Mouse (Mus musculus): Measurements from ENCODE around the gene Ralgapa2.

The Ralgapa2 gene

DNA sequence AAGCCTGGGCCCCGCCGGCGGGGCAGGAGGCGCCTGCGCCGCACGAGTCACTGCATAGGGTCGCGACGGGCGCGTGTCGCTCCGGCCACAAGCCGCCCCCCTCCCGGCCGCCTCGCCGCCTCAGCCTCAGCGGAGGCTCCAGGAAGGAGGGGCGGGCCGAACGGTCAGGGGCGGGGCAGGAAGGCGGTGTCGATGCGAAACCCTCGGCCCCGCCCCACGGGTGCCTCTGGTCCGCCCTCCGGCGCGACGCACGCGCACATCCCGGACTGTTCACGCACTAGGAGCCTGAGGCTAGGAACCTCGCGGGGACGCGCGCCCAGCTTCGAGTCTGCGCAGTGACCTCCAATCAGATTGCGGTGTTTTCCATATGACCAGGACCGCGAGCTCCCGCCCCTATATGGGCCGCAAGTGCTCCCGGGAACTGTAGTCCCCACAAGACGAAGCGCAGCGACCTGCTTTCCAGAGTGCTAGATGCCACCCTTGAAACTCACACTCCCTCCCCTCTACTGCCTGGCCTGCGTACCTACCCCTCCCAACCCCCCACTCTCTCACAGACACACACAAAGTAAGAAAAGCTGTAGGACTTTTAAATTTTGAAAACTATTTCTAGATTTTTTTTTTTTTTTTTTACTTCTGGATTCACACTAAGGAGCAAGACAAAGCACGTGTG lies at the start of gene Ralgapa2:
Gene Ralgapa2 (minus strand): TSS at position 434 of the 670 bp plus-strand sequence.
- DNase-seq (ENCODE audit: low spot score): peak; percentile 94

DNA sequence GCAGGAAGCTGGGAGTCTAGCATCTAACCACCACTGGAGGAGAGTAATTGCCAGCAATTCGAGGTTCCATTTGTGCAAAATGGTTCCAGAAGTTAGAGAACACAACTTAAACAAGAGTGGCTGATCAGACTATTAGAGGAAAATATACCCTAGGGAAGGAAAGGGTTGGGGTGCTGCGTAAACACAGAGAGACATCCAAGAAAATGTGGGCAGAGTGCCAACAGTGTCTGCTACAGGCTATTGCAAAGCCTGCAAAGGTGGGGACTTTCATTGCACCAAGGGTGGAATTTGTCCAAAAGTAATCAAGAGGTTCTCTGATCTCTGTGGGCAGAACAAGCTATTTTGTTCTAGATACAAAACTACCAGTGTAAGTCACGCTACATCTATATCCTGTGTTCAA lies 49.4 kb upstream of the Ralgapa2 start:
- DNase-seq (ENCODE audit: low spot score): no peak

GRCm38 (mm10) chr2:146560633-146561043 lies 48.5 kb upstream of the Ralgapa2 start:
- no peak for DNase-seq (ENCODE audit: low spot score)

DNA sequence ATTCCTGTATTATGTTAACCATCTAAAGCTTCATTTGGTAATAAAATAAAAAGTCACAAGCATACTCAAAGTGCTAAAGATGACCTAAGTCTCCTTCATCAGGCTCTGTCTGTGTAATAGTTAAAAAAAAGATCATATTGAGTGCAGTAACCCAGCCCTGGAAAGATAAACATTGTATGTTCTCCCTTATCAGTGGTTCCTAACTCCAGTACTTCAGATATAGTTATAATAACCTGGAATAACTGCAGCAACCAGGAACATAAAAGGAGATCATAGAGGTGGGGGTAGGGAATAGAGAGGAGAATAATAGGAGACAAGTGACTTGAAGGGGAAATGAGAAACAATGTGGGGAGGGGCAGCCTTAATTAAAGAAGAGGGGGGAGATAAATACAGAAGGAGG lies 44.0 kb upstream of the Ralgapa2 start:
- DNase-seq (ENCODE audit: low spot score): no peak

DNA sequence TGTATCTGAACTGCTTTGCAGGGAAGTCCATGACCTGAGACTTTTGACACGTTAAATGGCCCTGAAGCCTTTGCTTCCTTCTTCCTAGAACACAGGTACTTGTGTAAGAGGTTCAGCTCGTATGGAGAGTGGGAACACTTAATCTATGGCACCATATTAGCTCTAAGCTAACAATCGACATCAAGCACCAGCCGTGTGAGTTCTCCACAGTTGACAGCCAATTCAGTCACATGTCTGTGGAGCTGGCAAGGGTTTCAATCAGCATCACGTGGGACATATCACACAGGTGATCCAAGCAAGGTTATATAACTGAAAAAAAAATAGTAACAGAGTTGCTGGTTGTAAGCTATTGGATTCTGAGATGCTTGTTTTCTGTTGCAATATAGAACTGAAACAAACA lies 43.2 kb upstream of the Ralgapa2 start:
- no peak for DNase-seq (ENCODE audit: low spot score)

- no peak for DNase-seq (ENCODE audit: low spot score)
Observed at GRCm38 (mm10) chr2:146553701-146554100, 41.6 kb upstream of the Ralgapa2 start.

- no peak for DNase-seq (ENCODE audit: low spot score)
Observed at GRCm38 (mm10) chr2:146551818-146552217, 39.7 kb upstream of the Ralgapa2 start.

DNA sequence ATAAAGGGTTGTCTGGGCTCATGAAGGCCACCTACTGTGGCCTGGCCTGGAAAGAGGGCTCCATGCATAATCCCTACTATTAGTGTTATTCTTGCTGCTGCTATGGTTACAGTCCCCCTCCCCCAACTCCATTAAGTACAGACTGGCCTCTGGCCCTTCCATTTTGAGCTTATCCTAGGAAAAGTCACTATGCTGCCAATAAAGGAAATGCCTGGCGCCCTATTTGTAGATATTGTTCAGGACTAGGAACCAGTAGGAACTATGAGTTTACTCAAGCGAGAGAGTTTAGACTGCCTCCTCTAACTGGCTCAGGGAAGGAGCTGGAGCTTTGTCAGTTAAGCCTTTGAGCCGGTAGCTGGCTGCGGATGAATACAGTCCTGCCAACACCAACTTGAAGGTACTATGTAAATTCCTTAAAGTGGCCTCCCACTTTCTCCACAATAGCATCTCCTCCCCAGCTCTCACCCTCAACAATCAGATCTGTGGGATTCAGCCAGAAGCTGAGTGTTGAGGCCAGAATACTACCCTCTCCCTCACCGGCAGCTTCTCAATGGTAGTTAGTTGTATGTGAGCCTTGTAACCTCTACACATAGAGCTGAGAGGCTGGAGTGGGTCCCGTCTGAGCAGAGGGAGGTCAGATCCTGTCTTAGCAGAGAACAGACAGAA lies 37.1 kb upstream of the Ralgapa2 start:
- no peak for DNase-seq (ENCODE audit: low spot score)

DNA sequence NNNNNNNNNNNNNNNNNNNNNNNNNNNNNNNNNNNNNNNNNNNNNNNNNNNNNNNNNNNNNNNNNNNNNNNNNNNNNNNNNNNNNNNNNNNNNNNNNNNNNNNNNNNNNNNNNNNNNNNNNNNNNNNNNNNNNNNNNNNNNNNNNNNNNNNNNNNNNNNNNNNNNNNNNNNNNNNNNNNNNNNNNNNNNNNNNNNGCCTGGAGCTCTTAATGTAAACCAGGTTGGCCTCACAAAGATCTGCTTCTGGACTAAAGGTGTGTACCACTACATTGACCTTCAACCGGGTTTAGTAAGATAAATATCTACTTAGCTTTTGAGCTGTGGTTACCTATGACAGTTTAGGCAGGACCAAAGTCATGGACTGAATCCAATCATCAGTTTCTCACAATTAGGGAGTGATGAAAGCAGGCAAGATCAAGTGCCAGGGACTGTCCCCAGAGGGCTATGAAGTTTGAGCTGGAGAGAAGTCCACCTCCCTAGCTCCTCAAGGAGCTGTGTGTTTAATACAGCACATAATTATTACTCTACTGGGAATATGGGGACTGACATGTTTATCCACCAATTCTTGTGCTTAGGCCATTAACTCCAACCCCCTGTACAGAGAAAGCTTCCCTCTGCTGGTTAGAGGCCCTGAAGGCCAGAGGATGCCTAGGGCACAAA lies 32.1 kb upstream of the Ralgapa2 start:
- no peak for DNase-seq (ENCODE audit: low spot score)

GRCm38 (mm10) chr2:146533118-146533949 lies 21.2 kb upstream of the Ralgapa2 start:
- DNase-seq (ENCODE audit: low spot score): no peak

DNA sequence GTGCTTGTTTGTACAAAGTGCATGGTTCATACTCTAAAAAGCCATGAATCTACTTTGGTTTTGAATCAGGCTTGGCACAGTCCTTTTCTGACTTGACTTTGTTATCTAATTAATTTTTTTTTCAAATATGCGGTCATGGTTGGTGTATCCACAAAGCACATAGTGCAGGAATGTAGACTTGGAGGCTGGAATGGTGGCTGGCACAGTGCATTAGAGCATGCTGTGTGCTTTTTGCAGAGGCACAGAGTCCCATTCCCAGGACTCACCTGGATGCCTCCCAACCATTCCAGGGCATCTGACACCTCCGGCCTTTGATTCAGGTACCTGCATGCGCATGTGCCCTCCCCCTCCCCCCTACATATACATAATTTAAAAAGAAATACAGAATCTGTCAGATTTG lies 20.3 kb upstream of the Ralgapa2 start:
- DNase-seq (ENCODE audit: low spot score): no peak

- no peak for DNase-seq (ENCODE audit: low spot score)
Observed at GRCm38 (mm10) chr2:146525483-146525882, 13.3 kb upstream of the Ralgapa2 start.

GRCm38 (mm10) chr2:146524685-146525415 lies 12.7 kb upstream of the Ralgapa2 start:
- DNase-seq (ENCODE audit: low spot score): no peak

DNA sequence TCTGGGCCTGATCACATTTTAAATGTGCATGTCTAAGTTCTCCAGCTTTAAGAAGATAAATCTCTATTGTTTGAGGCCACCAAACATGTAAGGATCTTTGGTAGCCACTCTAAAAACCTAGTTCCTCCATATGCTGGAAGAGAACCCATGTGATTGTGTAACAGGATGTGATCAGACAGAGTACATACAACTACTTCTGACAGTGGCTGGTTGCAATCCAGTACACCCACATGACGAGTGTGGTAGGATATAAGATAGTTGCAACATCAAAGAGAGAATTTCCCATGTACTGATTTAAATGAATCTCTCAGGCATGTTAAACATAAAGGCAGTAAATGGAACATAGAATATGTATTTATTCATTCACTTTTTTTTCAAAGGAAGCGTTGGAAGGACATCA lies 4.8 kb upstream of the Ralgapa2 start:
- DNase-seq (ENCODE audit: low spot score): no peak

DNA sequence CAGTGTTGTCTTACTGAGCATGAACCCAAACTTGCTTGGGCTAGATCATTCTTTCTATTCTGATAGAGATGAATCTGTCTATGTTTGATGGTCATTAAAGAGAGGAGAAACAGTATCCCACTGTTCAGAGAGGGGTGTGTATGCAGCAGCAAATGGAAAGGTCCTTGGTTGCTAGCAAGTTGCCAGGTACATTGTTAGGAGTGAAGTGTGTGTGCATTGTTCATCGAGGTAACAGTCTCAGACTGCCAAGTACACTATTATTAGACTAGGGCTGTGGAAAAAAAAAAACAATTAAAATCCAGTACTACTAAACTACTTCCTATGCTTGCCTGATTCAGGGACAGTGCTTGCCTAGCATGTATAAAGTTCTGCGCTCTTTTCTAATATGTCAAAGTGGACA lies 2.9 kb upstream of the Ralgapa2 start:
- DNase-seq (ENCODE audit: low spot score): no peak

- no peak for DNase-seq (ENCODE audit: low spot score)
Observed at GRCm38 (mm10) chr2:146512581-146512920, 407 bp upstream of the Ralgapa2 start.

DNA sequence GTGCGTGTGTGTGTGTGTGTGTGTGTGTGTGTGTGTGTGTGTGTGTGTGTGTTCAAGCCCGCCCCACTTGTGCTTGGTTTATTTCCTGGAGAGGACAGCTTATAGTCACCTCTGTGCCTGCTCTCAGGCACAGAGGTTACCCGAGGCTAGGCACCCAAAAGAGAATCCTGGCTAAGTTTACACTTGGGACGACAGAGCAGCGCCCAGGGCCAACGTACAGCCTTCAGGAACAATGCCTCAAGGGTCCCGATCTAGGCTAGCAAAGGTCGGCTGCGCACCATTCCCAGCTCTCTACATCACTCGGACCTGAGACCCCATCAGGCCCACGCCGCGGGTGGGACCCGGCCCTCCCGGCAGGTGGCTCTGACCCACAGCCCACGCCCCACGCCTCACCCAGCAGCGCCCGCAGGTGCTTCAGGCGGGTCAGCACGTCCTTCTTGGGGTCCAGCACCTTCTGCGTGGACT lies 711 bp downstream of the Ralgapa2 start:
- no peak for DNase-seq (ENCODE audit: low spot score)

DNA sequence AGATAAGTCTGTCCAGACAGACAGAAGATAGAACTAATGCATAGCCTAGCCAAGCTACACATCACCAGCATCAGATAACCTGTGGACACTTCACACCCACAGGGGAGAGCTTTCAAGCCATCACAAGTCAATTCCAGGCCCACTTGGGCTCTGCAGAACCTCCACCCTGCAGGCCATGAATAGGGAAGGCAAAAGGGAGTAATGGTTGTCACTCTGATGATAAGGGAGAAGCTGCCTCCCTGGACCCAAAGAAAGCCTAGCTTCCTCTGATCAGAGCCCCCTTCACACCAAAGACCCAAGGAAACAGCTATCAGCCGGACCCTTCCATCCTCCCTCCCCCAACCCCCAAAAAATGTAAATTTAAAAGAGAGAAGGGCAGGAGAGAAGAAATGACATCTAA lies 1.4 kb downstream of the Ralgapa2 start:
- DNase-seq (ENCODE audit: low spot score): no peak

DNA sequence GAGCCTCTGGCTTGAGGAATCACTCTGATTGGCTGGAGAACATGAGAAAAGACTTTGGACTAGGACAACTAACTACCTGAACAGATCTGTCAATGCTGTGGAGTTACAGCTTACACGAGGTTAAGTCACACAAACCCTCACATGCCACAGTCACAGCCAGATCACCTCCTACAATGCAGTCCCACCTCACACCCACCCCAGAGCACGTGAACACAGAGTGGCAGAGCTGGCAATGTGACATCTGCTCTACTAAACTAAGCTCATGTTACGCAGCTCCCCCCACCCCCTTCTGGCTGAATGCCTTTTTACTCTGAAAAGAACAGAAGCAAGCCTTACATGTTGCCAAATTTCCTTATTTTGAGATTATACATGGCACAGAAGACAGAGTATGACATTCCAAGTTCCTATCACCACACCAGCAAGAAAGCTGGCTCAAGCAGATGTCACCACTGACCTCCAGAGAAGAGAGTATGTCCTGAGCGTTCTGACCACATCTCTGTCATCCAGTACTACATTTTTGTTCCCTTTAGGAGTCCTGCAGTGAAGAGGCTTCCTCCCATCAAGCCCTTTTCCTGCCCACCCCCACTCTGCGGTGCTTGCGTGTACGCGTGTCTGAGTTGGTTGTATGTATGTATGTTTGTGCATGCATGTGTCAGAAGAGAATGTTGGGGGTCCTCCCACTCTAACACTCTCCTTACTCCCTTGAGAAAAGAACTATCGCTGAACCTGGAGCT lies 9.4 kb downstream of the Ralgapa2 start:
- DNase-seq (ENCODE audit: low spot score): no peak

DNA sequence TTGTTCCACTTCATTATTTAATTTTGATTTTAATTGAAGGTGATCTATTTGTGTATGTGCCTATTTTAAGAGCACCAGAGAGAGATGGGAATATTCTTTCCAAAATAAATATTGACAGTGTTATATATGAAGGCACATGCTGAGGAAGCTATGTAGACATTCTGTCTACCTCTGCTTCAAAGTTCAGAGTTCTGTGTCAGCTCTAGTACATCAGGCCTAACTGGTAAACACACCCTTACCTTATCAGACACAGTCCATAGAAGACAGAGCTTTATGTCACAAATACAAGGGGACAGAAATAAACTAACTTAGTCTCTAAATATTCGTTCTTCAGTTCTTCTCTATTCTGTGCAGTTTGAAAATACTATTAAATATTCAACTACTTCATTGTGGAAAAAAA lies 12.1 kb downstream of the Ralgapa2 start:
- DNase-seq (ENCODE audit: low spot score): no peak

GRCm38 (mm10) chr2:146499111-146499510 lies 13.0 kb downstream of the Ralgapa2 start:
- DNase-seq (ENCODE audit: low spot score): no peak

All from urinary bladder, postnatal 10 days (tissue).